Mouse (Mus musculus): ENCODE measurements around the gene Jph4.

DNA sequence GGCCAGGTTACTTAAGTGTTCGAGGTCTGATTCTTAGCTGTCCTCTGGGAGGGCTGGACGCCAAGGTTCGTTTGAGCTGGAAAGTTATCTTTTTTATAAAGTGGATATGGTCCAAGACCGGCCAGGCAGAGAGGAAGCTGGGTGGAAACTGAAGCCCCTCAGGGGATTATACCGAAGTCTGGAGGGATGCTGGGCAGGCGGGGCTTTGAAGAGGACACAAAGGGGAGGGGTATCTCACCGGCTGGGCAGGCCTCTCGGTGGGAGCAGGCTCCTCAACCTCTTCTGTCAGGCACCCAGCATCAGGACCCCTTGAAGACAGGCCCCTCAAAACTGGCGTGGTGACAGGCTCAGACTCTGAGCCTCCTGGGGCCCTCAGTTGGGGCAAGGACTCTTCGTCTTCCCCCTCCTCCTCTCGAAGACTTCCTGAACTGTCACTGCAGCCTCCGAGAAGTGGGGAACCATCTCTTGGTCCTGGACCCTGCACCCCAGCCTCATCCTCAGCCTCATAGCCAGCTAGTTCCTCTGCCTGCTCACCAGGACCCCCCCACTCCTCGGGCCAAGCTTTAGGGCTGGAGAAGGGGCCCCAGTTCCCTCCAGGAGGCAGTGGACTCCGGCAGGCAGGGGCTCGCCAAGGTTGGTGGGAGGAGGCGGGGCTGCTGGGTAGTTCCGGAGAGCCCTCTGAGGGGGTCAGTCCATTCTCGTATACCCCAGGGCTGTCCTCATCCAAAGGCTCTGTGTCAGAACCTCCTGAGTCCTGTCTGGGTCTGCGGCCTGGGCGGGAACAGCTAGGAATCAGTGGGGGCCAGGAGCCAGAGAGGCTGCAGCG, 7.5 kb downstream of the Jph4 start:
- no peak for TF ChIP-seq CTCF (IDR thresholded peaks at IDR 0.05 in 2 of 3, conservative IDR thresholded peaks at IDR 0.05 in 1 of 3; ENCODE audit: control insufficient read depth in 1 of 3, insufficient read depth in 1 of 3, low read depth in 2 of 3, low read length in 3 of 3, poor library complexity in 1 of 3, severe bottlenecking in 1 of 3)
- no peak for TF ChIP-seq ZC3H11A (IDR thresholded peaks at IDR 0.05; ENCODE audit: low read depth, low read length)
- no peak for TF ChIP-seq MAX (IDR thresholded peaks at IDR 0.05; ENCODE audit: low read length)
- no peak for TF ChIP-seq UBTF (IDR thresholded peaks at IDR 0.05; ENCODE audit: borderline replicate concordance, insufficient read depth, low read depth, low read length)
- no peak for TF ChIP-seq TAL1 (IDR thresholded peaks at IDR 0.05; ENCODE audit: low read length)
- no peak for TF ChIP-seq TBP (IDR thresholded peaks at IDR 0.05; ENCODE audit: low read depth, low read length)
- no peak for TF ChIP-seq POLR2A (IDR thresholded peaks at IDR 0.05; ENCODE audit: control insufficient read depth in 1 of 2, insufficient read depth in 1 of 2, low read depth in 1 of 2, low read length in 2 of 2, poor library complexity in 1 of 2)
- TF ChIP-seq JUND (IDR thresholded peaks at IDR 0.05; ENCODE audit: low read depth, low read length): no peak

Data from MEL (cell line).